Mouse (Mus musculus) heart, postnatal 10 days (tissue): ENCODE results near the gene Plscr3. TPM values are rescaled to one million over a fixed set of nuclear protein-coding genes. Genes with fewer than 3 reads are reported as not detected.
"Not testable (repeated sequence)": the region's sequence is repeated elsewhere in the genome, so short reads cannot be mapped to it uniquely, and the experiment has no call there.

Experiments
- DNase-seq, 2 experiments: peaks; one replicate each; pipeline ENCODE4 v3.0.0; 2021
- intact Hi-C: fragments of 180-260 bp; cut with DNase I; formaldehyde crosslinking; loops from one replicate; pipeline ENCODE4 v1.15.1; 2025
- total RNA-seq, 2 experiments: library from RNA; stranded (reverse); gene quantifications; 2 replicates each; pipeline ENCODE4 v1.2.3; 2021

Plscr3 gene
- total RNA-seq, 2 experiments from 2014 or later = 52.5 to 59.7 TPM

DNA sequence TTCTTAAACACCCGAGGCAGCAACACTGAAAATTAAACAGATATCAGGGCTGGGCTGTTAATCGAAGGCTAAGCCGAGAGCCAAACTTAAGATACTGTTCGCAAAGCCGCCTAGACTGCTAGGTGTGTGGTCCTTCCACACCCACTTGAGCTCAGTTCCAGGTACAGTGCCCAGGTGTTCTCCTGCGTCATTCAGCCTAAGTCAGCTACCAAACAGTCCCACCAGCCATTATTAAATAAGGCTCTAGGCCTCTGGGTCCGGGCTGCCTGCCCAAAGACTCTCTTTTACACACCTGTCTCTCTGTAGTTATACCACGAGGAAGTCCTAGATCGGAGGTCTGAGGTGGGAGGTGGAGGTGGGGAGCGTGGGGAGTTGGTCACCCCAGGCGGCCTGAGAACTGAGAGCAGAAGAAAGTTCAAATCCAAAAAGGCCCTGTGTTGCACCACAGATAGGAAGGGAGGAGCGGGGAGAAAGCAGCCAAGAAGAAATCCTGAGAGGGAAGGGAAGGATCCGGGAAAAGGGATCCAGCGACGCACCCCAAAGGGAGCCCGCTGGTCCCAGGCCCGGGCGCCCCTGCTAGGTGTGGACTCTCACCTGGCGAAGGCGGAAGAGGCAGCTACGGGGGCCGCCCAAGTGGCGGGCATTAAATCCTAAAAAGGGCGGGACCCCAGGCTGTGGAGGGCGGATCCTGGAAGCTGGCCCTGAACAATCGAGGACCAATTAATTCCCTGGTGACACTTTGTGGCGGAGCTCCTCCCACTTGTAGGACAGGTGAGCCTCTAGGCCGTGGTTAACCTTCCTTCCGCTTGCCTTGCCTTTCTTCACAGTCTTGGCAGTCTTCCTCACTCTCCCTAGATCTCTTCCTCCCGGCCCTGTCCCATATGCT, 12.2 kb downstream of the Plscr3 start, which contains the start of gene Tnk1:
Tnk1 (minus strand) TSS at position 618 of the 886 bp plus-strand sequence.
- DNase-seq = no peak
- intact Hi-C loops = no loop called here

DNA sequence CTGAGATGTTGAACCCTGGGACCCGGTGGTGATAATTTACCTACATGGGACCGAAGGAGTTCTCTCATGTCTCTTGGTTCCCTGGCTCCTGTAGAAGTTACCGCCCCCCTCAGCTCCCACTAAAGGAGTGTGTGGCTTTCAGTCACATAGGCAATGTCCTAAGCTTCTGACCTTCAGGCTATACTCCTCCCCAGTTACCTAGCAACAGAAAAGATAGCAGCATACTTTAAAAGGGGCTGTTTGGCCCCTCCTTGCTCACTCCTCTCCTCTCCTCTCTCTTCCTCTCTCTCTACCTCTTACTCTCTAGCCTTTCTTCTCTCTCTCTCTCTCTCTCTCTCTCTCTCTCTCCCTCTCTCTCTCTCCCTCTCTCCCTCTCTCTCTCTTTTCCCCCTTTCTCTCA, 17.6 kb downstream of the Plscr3 start:
- intact Hi-C loops, DNase-seq: not testable (repeated sequence)

DNA sequence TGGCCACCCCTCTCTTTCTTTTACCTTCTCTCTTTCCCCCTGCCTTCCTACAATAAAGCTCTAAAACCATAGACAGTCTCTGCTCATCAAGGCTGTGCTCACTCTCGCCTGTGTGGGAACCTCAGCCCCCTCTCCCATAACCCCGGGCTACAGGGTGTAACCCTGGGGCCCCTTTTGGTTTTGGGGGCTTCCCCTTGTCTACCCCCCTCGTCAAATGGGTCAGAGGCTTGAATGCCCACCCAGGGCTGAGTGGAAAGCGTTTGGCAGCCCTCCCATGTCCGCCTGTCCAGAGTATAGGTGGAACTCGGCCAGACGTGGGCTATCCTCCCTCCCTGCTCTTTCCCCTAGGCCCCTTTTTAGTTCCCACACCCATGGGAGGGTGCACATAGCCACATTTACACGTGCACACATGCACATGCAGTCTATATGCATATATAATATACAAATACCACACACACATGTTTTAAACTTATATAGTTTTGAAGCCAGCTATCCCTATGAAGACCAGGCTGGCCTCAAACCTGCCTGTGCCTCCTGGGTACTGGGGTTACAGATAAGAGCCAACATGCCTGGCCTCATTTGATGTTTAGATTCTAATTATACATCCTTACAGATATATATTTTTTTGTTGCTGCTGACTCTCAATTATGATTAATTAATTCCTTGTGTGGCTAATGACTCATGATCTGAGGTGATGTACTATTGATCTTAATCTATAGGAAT, 18.1 kb downstream of the Plscr3 start:
- intact Hi-C loops = no loop called here
- no peak for DNase-seq

DNA sequence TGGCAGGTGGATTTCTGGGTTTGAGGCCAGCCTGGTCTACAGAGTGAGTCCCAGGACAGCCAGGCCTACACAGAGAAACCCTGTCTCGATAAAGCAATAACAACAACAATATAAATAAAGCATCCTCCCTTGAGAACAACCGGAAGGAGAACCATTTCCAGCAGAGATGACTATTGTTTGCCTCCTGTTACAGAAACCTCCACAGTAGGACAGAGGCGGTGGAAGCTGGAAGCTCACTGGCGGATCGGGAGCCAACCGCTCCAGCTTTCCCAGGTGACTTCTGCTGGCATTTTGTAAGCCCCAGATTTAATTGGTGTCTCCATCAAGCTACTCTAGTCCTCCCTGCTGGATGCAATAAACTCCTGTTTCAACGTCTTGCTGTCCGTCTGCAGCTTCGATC, 19.4 kb downstream of the Plscr3 start:
- intact Hi-C loops = no loop called here
- DNase-seq = no peak

DNA sequence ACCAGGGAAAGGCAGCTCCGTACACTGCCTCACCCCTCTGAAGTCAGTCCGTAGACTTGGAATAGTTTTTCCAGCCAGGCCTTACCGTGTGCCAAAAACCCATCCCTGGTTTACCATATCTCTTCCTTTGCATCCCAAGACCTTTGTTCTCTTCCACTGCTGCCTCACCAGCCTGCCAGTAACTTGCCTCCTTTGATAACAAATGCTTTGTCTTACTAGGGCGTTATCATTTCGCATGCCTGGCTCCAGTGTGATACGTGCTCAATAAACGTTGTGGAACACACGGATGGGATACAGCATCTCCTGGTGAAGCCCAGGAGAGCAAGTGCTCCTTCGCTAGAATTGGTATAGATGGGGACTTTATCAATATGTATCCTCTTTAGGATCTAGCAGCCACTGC, 21.2 kb downstream of the Plscr3 start:
- intact Hi-C loops = no loop called here
- DNase-seq = no peak

- intact Hi-C loops = no loop called here
Observed at GRCm38 (mm10) chr11:69870289-69871069, 24.3 kb downstream of the Plscr3 start.

DNA sequence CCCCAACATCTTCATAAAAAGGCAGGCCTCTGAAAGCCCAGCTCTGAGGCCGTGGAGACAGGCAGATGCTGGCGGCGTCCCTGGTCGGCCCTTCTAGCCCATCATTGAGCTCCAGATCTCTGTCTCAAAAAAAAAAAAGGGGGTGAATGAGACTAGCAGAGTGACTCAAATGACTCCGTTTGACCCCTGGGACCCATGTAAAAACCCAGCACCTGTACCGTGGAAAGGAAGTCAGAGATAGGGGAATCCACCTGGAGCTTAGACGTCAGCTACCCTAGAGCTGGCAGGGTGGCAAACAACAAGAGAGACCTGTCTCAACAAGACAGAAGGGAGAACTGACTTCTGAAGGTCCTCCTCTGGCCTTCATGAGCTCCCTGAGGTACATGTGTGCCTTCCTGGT, 25.6 kb downstream of the Plscr3 start:
- no peak for DNase-seq
- intact Hi-C loops = no loop called here

More at GRCm38 (mm10) chr11:69870289-69871069, 24.3 kb downstream of the Plscr3 start:
- DNase-seq = no peak

DNA sequence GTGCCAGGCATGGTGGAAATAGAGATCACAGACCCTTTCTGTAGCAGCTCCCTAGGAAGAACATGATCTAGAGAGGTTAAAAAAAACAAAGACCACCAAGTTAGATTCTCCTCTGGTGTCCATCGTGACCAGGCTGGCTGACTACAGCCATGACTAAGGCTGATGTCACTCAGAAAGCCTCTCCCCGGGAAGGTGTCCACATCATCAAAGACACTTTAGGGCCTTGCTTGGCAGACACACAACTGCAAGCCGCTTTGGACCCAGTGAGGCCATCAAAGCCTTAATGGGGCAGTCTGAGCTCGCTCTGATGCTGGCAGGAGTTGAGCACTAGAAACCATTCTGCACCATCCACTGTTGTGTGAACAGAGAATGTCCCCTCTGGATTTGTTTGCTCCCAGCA, 26.3 kb downstream of the Plscr3 start:
- intact Hi-C loops = no loop called here
- DNase-seq = no peak

- intact Hi-C loops = loop anchor here (2.0 to 5.0 kb wide), 3 partner anchors 71 to 149 kb away; partner anchors contain the start of genes Polr2a and Tmem102
- peak; percentile 78 to 81 for DNase-seq
Observed at GRCm38 (mm10) chr11:69876186-69876585, 30.0 kb downstream of the Plscr3 start.

DNA sequence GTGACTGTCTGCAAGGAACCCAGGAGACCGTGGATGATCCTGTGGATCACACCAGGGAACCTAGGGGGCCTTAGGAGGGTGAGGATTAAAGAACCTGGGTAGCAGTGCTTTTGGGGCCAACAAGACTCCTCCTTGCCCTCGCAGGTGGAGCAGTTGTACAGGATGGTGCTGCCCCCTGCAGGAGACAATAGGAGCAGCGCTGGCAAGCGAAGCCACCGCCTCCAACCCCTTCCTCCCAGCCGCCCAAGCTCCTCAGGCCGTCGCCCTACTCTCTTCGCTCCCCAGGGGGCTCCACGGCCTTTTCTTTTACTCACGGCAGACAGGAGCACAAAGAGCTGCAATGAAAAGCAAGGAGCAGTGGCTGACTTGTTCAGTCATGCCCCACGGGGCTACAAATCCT, 30.7 kb downstream of the Plscr3 start:
- peak; percentile 92 to 95 for DNase-seq
- intact Hi-C loops = loop anchor here (1.0 to 5.0 kb wide), 4 partner anchors 72 to 195 kb away; partner anchors contain the start of genes Polr2a, Senp3 and Tmem102

- DNase-seq = no peak
- intact Hi-C loops = loop anchor here (1.0 to 5.0 kb wide), 4 partner anchors 73 to 196 kb away; partner anchors contain the start of genes Polr2a, Senp3 and Tmem102
Observed at GRCm38 (mm10) chr11:69877878-69878277, 31.7 kb downstream of the Plscr3 start, which contains the start of gene Tmem95. Tmem95 (minus strand) TSS chr11:69878018.

GRCm38 (mm10) chr11:69878399-69878798, 32.2 kb downstream of the Plscr3 start:
- no peak for DNase-seq
- intact Hi-C loops = loop anchor here (5.0 kb wide), 1 partner anchor 151 kb away; no protein-coding TSS in a partner anchor

- no peak for DNase-seq
- intact Hi-C loops = loop anchor here (5.0 kb wide), 1 partner anchor 152 kb away; no protein-coding TSS in a partner anchor
Observed at GRCm38 (mm10) chr11:69878952-69879351, 32.8 kb downstream of the Plscr3 start.

DNA sequence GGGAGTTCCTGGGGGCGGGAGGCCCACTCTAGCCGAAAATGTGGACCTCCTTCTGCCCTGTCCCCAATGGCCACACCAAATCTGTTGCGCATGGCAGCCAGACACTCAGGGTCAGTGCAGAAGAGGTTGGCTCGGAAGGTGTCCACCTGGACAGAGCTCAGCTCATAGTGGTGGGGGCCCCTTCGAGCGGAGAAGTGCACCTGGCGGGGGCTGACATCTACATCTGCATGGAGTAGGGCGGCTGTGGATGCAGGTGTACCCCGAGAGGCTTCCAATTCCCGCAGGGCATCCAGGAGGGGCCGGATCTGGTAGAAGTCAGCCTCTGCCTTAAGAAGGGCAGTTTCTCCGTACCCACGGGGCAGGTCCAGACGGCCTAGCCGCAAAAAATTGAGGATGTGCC, 33.5 kb downstream of the Plscr3 start:
- no peak for DNase-seq
- intact Hi-C loops = loop anchor here (1.0 to 5.0 kb wide), 3 partner anchors 39 to 152 kb away; no protein-coding TSS in a partner anchor

GRCm38 (mm10) chr11:69880506-69880852, 34.3 kb downstream of the Plscr3 start:
- intact Hi-C loops = loop anchor here (1.0 to 2.0 kb wide), 2 partner anchors 38 to 69 kb away; no protein-coding TSS in a partner anchor

GRCm38 (mm10) chr11:69880853-69881603, 34.9 kb downstream of the Plscr3 start, which contains the start of gene Kctd11:
Kctd11 (minus strand) TSS chr11:69881406.
- peak; percentile 92 to 94 for DNase-seq

More at GRCm38 (mm10) chr11:69880506-69880852, 34.3 kb downstream of the Plscr3 start:
- DNase-seq = peak; percentile 83 to 86

GRCm38 (mm10) chr11:69881787-69882670, 35.9 kb downstream of the Plscr3 start:
- no peak for DNase-seq
- intact Hi-C loops = loop anchor here (2.0 kb wide), 1 partner anchor 37 kb away; no protein-coding TSS in a partner anchor

More at GRCm38 (mm10) chr11:69880853-69881603, 34.9 kb downstream of the Plscr3 start, which contains the start of gene Kctd11:
- intact Hi-C loops = loop anchor here (1.0 to 2.0 kb wide), 2 partner anchors 38 to 68 kb away; no protein-coding TSS in a partner anchor

DNA sequence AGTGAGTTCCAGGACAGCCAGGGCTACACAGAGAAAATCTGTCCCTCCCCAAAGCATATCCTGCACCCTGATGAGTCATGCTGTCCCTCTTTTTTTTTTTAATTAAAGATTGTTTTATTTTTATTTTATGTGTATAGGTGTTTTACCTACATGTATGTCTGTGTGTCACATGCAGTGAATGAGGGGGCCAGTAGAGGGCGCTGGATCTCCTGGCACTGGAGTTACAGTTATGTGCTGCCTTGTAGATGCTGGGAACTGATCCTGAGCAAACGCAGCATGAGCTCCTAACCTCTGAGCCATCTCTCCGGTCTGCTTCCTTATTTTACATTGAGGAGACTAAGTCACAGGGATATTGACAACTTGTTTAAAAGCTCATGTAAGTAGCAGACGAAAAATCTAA, 36.9 kb downstream of the Plscr3 start:
- intact Hi-C loops = no loop called here
- no peak for DNase-seq
